Mouse (Mus musculus) liver, postnatal 0 days (tissue): Measurements from ENCODE around the gene Olfr1128.

Experiments
- CTCF ChIP-seq: sonication (generic); IDR thresholded peaks from 2 replicates; pipeline ENCODE4 v1.5.1; 2016; ENCODE audit warnings: antibody characterized with exemption, low read depth
- EP300 ChIP-seq: IDR thresholded peaks from 2 replicates; pipeline ENCODE4 v1.6.1; 2016; ENCODE audit warnings: antibody characterized with exemption, low read depth, mild to moderate bottlenecking

DNA sequence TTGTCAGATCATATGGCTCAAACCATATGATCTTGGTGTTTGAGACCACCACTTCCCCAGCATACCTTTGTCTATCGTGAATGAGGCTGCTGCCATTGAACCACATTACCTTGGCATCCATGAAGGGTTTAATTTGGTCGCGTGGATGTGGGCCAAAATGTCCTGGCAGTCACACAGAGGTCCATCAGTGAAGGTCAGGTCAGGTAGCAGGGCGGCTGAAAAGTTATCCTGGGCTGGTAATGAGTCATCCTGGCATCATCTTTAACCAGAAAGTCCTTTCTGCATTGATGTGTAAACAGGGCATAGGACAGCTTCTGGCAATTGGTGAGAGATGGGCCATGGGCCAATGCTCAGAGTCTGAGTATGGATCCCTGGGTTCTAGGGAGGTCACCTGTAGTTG is 24.7 kb downstream of the Olfr1128 start:
- TF ChIP-seq CTCF (no peak), EP300 (no peak)
